In genomic region chr9:69125787-69126161, GRCm38 (mm10) we compare ENCODE assay signal across 8 mouse cellular contexts.
DNase-seq lines count a peak whose midpoint lies in the region; ATAC-seq lines count a peak whose summit lies in the region.

No protein-coding gene starts in this region.

- H3K4me3 ChIP-seq in forebrain, embryonic 10.5 days = peak overlapping the region; percentile 34
- peak overlapping the region; percentile 11; the same call in 1 of the 2 replicates for H3K4me3 ChIP-seq in hindbrain, embryonic 13.5 days
- 0 out of 2 replicates have a peak overlapping the region, but pooled peaks have one; percentile 5 for H3K4me3 ChIP-seq in midbrain, embryonic 14.5 days (replicated peaks; ENCODE audit: low read depth, low read length)

- no peaks in the 10 kb centered on the region for H3K36me3 ChIP-seq in forebrain, embryonic 10.5 days (replicated peaks)
- H3K36me3 ChIP-seq in hindbrain, embryonic 13.5 days = no peaks in the 10 kb centered on the region
- no peaks in the 10 kb centered on the region for H3K36me3 ChIP-seq in midbrain, embryonic 14.5 days (ENCODE audit: control insufficient read depth, insufficient read depth, low read length)

- H3K27ac ChIP-seq in forebrain, embryonic 10.5 days = peak overlapping the region; percentile 48; the same call in 1 of the 2 replicates
- no peak overlapping the region for H3K27ac ChIP-seq in hindbrain, embryonic 13.5 days
- no peak overlapping the region for H3K27ac ChIP-seq in midbrain, embryonic 14.5 days (replicated peaks; ENCODE audit: low read depth, low read length)

- peaks cover 33% of the 10 kb centered on the region for H3K27me3 ChIP-seq in forebrain, embryonic 10.5 days (ENCODE audit: poor library complexity, severe bottlenecking)
- H3K27me3 ChIP-seq in hindbrain, embryonic 13.5 days = peaks cover 11% of the 10 kb centered on the region; the same call in 1 of the 2 replicates
- H3K27me3 ChIP-seq in midbrain, embryonic 14.5 days (ENCODE audit: control insufficient read depth, insufficient read depth, low read length) = no peaks in the 10 kb centered on the region

- peaks cover 33% of the 10 kb centered on the region for H3K4me1 ChIP-seq in forebrain, embryonic 10.5 days
- peaks cover 24% of the 10 kb centered on the region for H3K4me1 ChIP-seq in hindbrain, embryonic 13.5 days (replicated peaks)
- peaks cover 11% of the 10 kb centered on the region; the same call in 1 of the 2 replicates for H3K4me1 ChIP-seq in midbrain, embryonic 14.5 days (ENCODE audit: control insufficient read depth, insufficient read depth, low read length)

- intact Hi-C loops in left cerebral cortex, postnatal 25 days (cut with DNase I) = no loop called here
- intact Hi-C loops in left cerebral cortex, postnatal 36 days (cut with DNase I) = loop anchor here (10.0 kb wide), 1 partner anchor 169 kb away; no protein-coding TSS in a partner anchor

- no peaks in the 10 kb centered on the region for H3K9me3 ChIP-seq in forebrain, embryonic 10.5 days
- no peaks in the 10 kb centered on the region for H3K9me3 ChIP-seq in hindbrain, embryonic 13.5 days
- H3K9me3 ChIP-seq in midbrain, embryonic 14.5 days (ENCODE audit: control insufficient read depth, low read length) = no peaks in the 10 kb centered on the region

- no peak for ATAC-seq in hindbrain, embryonic 13.5 days (ENCODE audit: low FRiP score)
- ATAC-seq in midbrain, embryonic 14.5 days (ENCODE audit: low FRiP score, low TSS enrichment) = no peak

- H3K4me2 ChIP-seq in hindbrain, embryonic 13.5 days = peak overlapping the region; percentile 50
- peak overlapping the region; percentile 46 for H3K4me2 ChIP-seq in midbrain, embryonic 14.5 days (ENCODE audit: low read length)

- no peak overlapping the region for H3K9ac ChIP-seq in hindbrain, embryonic 13.5 days
- no peak overlapping the region for H3K9ac ChIP-seq in midbrain, embryonic 14.5 days (replicated peaks; ENCODE audit: low read length)

- 71% methylated on average over 7 of the region's 7 CpGs for WGBS in forebrain, embryonic 10.5 days
- WGBS in hindbrain, embryonic 13.5 days = 56% methylated on average over 7 of the region's 7 CpGs
- 50% methylated on average over 7 of the region's 7 CpGs for WGBS in midbrain, embryonic 14.5 days

- DNase-seq in left cerebral cortex, postnatal 25 days (ENCODE audit: low spot score in 2 of 2) = peak; percentile 42 to 43
- DNase-seq in left cerebral cortex, postnatal 36 days (ENCODE audit: low spot score in 2 of 2) = no peak
- no peak for DNase-seq in forebrain, embryonic 10.5 days (ENCODE audit: extremely low spot score, low spot score)
- no peak for DNase-seq in midbrain, embryonic 14.5 days
- DNase-seq in layer of hippocampus, postnatal 14 days (ENCODE audit: low spot score in 2 of 2) = no peak
- no peak for DNase-seq in retina, embryonic 14.5 days (ENCODE audit: low spot score)
- no peak for DNase-seq in spleen, postnatal 14 days (ENCODE audit: low spot score in 2 of 2)

Comparison
In these comparisons a context has a peak if more than half of its experiments do, and no peak if none do; other contexts are left out.
1. DNase-seq: peak in left cerebral cortex, postnatal 25 days (2 of 2); none in left cerebral cortex, postnatal 36 days (0 of 2), forebrain, embryonic 10.5 days (single experiment), midbrain, embryonic 14.5 days (single experiment), layer of hippocampus, postnatal 14 days (0 of 2), retina, embryonic 14.5 days (single experiment) and spleen, postnatal 14 days (0 of 2).
2. Peak in every context shown above with its lines, with median percentiles within 50 percentile points of each other: H3K4me3 ChIP-seq.